Mouse (Mus musculus): ENCODE results near the gene Bola2.
"Not testable (repeated sequence)": the region's sequence is repeated elsewhere in the genome, so short reads cannot be mapped to it uniquely, and the experiment has no call there.

The Bola2 gene

DNA sequence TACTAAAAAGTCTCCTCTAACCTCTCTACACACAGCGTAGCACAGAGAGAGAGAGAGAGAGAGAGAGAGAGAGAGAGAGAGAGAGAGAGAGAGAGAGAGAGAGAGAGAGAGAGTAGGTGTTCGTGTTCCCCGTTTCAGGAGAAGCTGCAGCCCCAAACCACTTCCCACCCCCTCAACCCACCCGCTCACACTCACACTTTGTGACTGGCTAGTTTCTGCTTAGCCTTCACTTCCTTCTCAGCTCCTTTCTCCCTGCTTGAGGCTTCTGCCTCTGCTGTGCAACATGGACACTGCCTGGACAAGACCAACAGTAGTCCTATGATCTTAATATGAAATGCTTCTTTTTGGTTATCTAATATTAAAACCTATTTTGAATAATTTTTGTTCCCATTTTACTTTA lies 15.1 kb downstream of the Bola2 start:
- DNase-seq (ENCODE audit: low spot score), result no peak

DNA sequence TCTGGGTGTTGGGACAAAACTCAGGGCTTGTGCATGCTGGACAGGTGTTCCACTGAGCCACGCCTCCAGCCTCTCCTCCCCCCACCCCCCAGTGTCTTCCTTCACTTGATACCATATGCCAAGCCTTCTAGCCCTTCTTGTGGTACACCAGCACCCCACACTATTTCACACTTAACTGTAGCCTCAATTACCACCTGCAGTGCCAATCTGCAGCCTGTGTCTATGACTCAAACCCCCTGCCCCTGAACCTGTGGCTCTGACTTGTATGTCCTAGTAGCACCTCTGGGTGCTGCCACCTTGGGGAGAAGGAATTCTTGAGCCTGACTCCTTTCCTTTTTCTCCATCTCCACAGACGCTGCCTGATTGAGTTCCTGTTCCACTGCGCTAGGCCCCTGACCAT lies 16.7 kb downstream of the Bola2 start:
- DNase-seq (ENCODE audit: low spot score), result no peak

DNA sequence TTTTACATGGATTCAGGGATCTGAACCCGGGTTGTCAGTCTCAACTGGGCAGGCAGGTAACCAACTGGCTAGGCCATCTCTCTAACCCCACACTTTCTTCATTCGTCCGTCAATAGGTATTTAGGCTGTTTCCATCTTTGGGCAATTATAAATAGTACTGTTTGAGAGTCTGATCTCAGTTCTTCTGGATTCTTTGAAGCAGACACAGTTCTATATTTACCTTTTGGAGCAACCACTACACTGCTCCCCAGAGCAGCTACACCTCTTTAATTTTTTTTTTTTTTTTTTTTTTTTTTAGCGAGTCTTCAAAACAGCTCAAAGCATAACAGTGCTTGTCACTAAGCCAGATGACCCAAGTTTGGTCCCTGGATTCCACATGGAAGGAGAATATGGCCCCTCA lies 20.5 kb downstream of the Bola2 start:
- DNase-seq (ENCODE audit: low spot score), result no peak

DNA sequence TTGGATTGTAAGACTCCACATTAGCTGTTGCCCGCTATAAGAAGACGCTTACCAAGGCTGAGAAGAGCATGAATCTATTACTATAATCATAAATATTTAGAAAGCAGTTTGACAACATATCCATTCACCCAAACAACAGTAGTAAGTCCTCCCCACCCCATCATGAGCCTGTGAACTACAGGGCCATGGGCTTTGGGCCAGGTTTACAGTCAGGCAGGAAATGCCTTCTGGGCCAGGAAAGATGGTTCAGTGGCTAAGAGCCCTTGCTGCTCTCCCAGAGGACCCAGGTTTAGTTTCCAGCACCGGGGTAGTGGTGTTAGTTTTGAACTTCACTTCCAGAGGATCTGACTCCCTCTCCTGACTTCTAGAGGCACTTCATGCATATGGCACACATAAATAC lies 22.4 kb downstream of the Bola2 start:
- DNase-seq (ENCODE audit: low spot score), result no peak

DNA sequence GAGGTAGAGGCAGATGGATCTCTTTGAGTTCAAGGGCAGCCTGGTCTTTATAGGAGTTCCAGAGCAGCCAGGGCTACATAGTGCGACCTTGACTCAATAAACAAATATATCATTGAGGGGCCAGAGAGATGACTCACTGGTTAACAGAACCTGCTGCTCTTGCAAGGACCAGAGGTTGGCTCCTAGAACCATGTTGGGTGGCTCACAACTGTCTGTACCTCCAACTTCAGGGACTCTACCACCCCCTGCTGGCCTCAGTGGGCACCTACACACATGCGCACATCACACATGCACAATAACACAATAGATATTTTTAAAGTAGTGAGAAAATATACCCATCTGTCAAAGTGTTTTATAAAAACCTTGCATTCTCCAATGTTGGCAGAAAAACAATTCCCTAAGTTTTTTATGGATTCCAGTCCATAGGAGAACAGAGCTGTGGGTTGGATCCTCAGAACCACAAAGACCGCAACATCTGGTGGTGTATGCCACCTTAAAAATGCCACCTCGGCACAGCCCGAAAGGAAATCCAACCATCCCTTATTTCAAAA lies 23.7 kb downstream of the Bola2 start:
- no peak for DNase-seq (ENCODE audit: low spot score)

DNA sequence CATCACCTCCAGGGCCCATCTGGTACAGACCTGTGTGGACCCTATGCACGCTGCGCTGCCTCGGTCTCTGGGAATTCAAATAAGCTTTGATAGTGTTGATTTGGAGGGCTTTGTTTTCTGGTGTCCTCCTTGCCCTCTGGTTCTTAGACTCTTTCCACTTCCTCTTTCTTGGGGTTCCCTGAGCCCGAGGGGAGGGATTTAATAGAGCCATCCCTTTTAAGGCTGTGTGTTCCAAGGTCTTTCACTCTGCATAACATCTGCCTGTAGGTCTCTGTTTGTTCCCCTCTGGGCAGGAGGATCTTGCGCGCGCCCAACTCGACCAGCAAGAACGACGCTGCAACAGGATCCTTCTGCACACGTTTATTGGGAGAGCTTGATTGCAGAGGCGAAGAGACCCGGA lies 26.4 kb downstream of the Bola2 start:
- no peak for DNase-seq (ENCODE audit: low spot score)

DNA sequence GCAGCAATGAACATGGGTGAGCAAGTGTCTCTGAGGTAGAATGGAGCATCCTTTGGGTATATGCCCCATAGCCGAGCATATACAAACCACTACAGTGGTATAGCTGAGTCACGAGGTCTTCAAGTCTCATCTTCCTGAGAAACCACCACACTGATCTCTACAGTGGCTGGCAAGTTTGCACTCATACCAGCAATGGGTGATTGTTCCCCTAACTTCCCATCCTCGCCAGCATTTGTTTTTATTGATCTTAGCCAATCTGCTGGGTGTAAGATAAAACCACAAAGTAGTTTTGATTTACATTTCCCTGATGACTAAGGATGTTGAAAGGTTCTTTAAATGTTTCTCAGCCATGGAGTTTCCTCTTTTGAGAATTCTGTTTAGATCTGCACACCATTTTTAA lies 29.9 kb downstream of the Bola2 start:
- no peak for DNase-seq (ENCODE audit: low spot score)

DNA sequence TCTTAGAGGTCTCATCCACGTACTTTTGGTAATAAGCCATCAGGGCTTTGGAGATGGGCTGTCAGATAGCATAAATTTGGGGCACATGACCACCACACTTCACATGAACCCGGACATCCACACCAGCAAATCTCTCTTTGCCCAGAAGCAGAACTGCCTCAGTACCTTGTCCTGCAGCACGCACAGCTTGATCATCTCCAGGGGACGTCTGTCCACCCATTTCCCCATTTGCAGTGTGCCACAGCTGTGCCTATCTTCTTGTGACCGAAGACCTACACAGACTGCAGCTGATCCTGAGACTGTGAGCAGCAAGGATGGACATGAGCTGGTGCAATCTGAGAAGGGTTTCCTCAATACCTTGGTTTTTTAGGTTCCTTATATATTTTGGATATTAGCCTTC lies 30.5 kb downstream of the Bola2 start:
- DNase-seq (ENCODE audit: low spot score), result no peak

DNA sequence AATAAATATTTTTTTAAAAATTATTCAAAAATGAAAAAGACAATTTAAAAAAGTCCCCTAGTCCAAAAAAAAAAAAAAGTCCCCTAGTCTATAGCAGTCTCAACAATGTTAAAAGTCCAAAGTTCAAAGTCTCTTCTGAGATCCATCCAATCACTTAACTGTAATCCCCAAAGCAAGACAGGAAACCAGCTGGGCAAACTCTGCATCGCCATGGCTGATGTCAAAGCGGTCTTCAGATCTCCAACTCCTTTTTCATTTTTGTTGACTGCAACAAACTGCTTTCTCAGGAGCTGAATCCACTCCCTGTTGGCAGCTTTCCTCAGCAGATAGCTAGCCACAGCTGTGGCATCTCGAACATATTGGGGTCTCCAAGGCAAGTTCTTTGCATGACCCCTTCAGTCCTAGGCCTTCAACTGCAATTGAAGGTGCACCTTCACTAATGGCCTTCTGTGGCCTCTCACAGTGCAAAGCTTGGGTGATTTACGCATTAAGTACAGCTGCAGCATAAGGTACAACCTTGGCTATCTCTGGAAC lies 35.1 kb downstream of the Bola2 start:
- not testable (repeated sequence) for DNase-seq (ENCODE audit: low spot score)

DNA sequence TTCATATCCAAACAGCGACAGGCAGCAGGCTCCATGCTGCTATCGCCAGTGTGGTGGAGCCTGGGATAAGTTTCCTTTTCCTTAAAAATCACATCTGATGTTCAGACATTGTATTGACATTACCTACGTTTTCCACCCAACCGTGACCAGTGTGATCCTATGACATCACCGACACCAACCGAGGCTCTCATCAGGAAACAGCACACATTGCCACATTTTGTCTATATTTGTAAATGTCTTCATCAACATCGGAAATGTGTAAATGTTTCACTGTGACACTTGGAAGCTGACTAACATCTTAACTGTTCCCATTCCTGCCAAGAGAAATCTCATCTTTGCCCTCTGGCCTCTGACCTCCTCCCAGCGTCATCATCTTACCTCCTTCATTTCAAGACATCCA lies 40.9 kb downstream of the Bola2 start:
- DNase-seq (ENCODE audit: low spot score), result no peak

DNA sequence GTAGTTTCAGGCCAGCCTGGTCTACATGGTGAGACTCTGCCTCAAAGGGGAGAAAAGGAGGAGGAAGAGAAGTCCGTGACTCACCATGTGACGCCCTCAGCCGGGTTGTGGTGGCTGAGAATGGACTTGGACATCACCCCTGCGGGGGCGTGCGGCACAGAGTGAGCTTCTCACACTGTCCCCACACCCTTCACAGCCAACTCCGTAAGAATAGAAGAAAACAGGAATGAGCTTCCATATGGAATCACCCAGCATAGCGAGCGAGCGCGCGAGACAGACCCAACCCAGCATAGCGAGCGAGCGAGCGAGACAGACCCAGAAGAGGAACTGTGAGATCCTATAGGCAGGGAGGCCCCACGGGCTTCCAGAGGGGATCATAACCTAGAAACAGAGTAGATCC lies 44.4 kb downstream of the Bola2 start:
- no peak for DNase-seq (ENCODE audit: low spot score)

DNA sequence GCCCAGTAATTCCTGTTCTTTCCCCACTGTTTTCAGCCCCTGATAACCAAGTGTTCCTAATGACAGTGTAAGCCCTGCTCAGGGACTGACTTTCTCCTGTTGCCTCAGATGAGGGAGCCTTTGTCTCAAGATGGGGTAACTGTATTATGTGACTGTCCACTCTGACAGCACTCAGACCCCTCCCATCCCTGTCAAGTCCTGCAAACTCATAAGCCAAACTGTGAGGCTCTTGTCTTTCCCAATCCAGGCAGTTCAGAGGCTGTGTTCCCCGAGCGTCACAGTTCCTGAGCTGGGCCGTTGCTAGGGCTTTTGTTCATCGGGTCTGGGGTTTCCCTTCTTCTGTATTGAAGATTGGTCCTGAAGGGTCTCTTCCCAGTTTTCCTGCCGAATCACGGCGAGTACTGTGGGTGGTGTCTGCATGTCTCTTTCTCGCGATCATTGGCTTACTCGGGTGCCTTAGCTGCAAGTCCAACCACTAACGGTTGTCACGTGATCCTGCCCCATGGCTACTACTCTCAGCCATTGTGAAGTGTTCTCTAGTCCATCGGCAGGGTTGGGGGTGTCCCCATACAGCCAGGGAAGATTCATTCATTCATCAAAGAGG lies 45.0 kb downstream of the Bola2 start:
- no peak for DNase-seq (ENCODE audit: low spot score)

DNA sequence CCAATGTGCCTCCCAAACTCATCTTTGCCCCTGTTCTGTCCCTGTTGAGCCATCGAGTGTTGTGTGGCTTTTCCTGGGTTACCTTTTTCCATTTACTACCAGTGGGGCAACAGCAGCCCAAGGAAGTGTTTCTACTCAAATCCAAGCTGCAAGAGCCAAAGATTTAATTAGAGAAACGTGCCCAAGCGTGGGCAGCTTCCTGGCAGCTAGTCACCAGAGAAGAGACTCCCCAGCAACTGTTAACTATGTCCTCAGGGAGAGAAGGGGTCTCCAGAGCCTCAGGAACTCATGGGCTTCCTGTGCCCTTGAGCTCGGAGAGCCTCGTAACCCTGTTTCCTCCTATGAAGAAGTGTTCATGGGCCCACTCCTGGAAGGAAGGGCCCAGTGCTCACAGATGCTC lies 45.8 kb downstream of the Bola2 start:
- no peak for DNase-seq (ENCODE audit: low spot score)

DNA sequence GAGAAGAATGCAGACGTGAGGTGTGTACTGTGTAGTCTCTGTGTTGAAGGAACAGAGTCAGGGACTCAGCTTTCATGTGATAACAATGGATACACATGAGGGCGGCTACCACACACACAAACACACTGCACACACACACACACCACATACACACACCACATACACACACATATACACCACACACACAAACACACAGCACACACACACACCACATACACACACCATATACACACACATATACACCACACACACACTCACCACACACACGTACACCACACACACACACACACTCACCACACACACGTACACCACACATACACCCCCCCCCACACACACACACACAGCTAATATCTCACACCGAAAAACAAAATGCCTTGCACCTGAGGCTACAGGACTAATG lies 46.3 kb downstream of the Bola2 start:
- DNase-seq (ENCODE audit: low spot score), result no peak

DNA sequence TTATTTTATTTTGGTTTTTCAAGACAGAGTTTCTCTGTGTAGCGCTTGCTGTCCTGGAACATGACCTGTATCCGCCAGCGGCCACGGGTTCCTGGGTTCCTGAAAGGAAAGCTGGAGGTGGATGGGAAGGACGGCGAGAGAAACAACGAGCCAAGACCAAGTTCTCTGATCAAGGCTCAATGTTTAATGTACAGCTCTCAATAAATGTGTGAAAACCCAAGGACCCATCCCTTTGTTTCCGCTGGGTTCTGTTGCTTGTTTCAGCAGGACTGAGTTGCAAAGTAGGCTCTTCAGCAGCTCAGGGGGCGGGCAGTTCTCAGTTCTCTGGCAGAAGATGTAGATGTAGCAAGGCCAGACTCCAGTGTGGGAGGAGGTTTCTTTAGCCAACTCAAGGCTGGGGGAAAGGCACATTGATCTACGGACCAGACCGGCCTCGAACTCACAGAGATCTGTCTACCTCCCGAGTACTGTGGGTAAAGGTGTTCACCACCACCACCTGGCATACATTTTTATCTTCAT lies 46.8 kb downstream of the Bola2 start:
- DNase-seq (ENCODE audit: low spot score), result no peak

DNA sequence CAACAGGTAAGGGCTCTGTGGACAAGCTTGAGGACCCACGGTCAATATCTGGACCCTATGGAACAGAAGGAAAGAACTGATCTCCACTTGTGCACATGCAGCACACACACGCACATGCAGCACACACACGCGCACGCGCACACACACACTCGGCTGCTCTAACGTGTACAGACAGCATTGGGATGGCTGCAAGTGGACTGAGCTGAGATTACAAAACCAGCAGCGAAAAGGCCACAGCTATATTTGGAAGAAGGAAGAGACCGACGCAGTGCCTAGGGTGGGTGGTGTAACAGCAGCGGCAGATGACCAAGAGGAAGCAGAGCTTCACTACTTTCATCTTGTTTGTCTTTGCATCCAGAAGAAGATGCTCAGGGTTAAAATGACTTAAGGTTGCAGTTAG lies 50.9 kb downstream of the Bola2 start:
- DNase-seq (ENCODE audit: low spot score), result no peak

DNA sequence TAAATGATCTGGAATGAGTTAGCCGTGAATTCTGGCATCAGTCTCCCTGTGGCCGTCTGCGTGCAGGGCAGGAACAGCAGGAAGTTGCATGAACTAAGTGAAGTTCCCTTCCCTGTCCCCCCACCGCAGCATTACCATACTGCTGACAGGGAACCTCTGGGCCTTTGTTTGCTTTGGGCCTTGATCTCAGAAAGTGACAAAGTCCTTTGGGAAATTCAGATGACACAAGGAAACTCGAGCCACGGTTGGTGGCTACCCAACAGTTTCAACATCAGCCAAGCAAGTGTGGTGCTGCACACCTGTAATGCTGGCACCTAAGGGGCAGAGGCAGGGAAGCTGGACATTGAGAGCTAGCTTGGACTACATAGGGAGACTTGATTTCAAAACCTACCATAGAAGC lies 51.6 kb downstream of the Bola2 start:
- DNase-seq (ENCODE audit: low spot score), result no peak

DNA sequence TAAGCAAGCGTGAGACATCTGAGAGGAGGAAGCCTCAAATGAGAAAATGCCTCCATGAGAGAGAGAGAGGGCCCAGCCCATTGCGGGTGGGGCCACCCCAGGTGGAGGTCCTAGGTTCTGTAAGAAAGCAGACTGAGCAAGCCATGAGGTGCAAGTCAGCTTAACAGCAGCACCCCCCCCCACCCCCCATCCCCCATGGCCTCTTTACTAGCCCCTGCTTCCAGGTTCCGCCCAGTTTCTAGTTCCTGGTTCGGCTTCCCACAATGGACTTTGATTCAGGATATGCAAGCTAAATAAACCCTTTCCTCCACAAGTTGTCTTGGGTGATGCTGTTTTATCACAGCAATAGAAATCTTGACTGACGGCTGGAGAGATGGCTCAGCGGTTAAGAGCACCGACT lies 53.6 kb downstream of the Bola2 start:
- DNase-seq (ENCODE audit: low spot score), result no peak

All from ovary, postnatal 10 days (tissue).